Mouse (Mus musculus) limb, embryonic 14.5 days (tissue): ENCODE results near the gene Klk10. TPM values are rescaled to one million over a fixed set of nuclear protein-coding genes. Genes with fewer than 3 reads are reported as not detected.

Experiments
- ATAC-seq: fragments of 200-750 bp; cut with Nextera tagmentation; 2 replicates; pipeline ENCODE4 v1.8.0; 2017; ENCODE audit warnings: low read depth, moderate number of reproducible peaks, moderate TSS enrichment; ENCODE audit not compliant: low FRiP score
- DNase-seq: peaks from one replicate; pipeline ENCODE4 v3.0.0-alpha.2; 2015; ENCODE audit warnings: low spot score
- H3K27ac ChIP-seq: fragments of 300-500 bp; sonication (generic); replicated peaks from 2 replicates; pipeline ENCODE4 v1.5.1; 2014; ENCODE audit warnings: low read depth, mild to moderate bottlenecking, low read length, moderate library complexity, mixed read lengths
- H3K27me3 ChIP-seq: fragments of 300-500 bp; sonication (generic); 2 replicates; pipeline ENCODE4 v1.6.1; 2014; ENCODE audit warnings: low read length, mixed read lengths; ENCODE audit not compliant: control insufficient read depth, insufficient read depth
- H3K36me3 ChIP-seq: fragments of 300-500 bp; sonication (generic); 2 replicates; pipeline ENCODE4 v1.6.1; 2014; ENCODE audit warnings: mild to moderate bottlenecking, low read length, moderate library complexity, mixed read lengths; ENCODE audit not compliant: control insufficient read depth, insufficient read depth
- H3K4me1 ChIP-seq: fragments of 300-500 bp; sonication (generic); 2 replicates; pipeline ENCODE4 v1.6.1; 2014; ENCODE audit warnings: antibody characterized with exemption, low read length, mixed read lengths; ENCODE audit not compliant: control insufficient read depth, insufficient read depth
- H3K4me2 ChIP-seq: fragments of 300-500 bp; sonication (generic); replicated peaks from 2 replicates; pipeline ENCODE4 v1.6.1; 2014; ENCODE audit warnings: low read depth, mild to moderate bottlenecking, low read length, moderate library complexity; ENCODE audit not compliant: severe bottlenecking
- H3K4me3 ChIP-seq: fragments of 300-500 bp; sonication (generic); replicated peaks from 2 replicates; pipeline ENCODE4 v1.5.1; 2014; ENCODE audit warnings: low read length
- H3K9ac ChIP-seq: fragments of 300-500 bp; sonication (generic); 2 replicates; pipeline ENCODE4 v1.6.1; 2014; ENCODE audit warnings: mild to moderate bottlenecking, low read depth, low read length, moderate library complexity; ENCODE audit not compliant: severe bottlenecking
- H3K9me3 ChIP-seq: fragments of 300-500 bp; sonication (generic); 2 replicates; pipeline ENCODE4 v1.6.1; 2016; ENCODE audit warnings: low read length; ENCODE audit not compliant: control insufficient read depth
- POLR2A ChIP-seq: fragments of 200-500 bp; IDR thresholded peaks from 2 replicates; pipeline ENCODE4 v1.8.0; 2012; ENCODE audit warnings: inconsistent platforms, mild to moderate bottlenecking, moderate library complexity, borderline replicate concordance; ENCODE audit not compliant: insufficient read depth, insufficient read length; ENCODE audit errors: extremely low read depth
- WGBS: fragments of 180-500 bp; shearing (Covaris S2); extraction: QIAGEN DNeasy Blood & Tissue Kit; methylation state at CpG from one replicate; pipeline ENCODE4 v1.1.7; 2014; 5-methylcytosine and 5-hydroxymethylcytosine counted together
- polyA plus RNA-seq, 2 experiments: library from polyadenylated mRNA; depleted of rRNA in 1 of 2; stranded (reverse) in 1 of 2; unstranded in 1 of 2; fragments of >200 nt; fragmentation: Nextera tagmentation in 1 of 2; extraction: Ambion mirVana in 1 of 2; gene quantifications; 2 replicates each; pipeline versions ENCODE4 v1.2.1 to v1.2.3; 2012 to 2014

Gene Klk10
- polyA plus RNA-seq, 2 experiments, result 6.8 to 7.5 TPM

DNA sequence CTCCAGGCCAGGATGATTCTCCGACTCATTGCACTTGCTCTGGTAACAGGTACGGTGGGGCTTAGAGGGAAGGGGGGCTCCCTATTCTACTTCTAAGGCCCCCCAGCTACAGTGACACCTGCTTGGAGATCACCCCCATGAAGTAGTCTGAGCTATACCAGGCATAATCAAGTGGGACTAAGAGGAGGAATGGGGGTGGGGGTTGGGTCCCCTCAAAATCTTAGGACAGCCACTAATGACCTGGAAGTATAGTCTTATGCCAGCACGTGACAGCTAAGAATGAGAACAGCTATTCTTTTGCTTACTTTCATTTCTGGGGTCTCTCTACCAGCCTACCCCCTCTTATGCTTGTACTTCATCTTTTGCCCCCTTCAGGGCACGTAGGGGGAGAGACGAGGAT is 4.3 kb upstream of the Klk10 start:
- ATAC-seq (no peak), DNase-seq (no peak)
- Histone ChIP-seq H3K9ac (no peak overlapping the region), H3K4me2 (no peak overlapping the region), H3K27ac (no peak overlapping the region), H3K9me3 (no peaks in the 10 kb centered on the region), H3K4me1 (no peaks in the 10 kb centered on the region), H3K36me3 (no peaks in the 10 kb centered on the region), H3K4me3 (no peak overlapping the region), H3K27me3 (no peaks in the 10 kb centered on the region)
- TF ChIP-seq POLR2A, result no peak
- 79% methylated on average over 5 of the region's 5 CpGs for WGBS

- H3K27ac ChIP-seq, result no peak overlapping the region
- H3K4me3 ChIP-seq, result no peak overlapping the region
- ATAC-seq (no peak), DNase-seq (no peak)
- no peak overlapping the region for H3K9ac ChIP-seq
- H3K4me1 ChIP-seq, result no peaks in the 10 kb centered on the region
- no peaks in the 10 kb centered on the region for H3K9me3 ChIP-seq
- TF ChIP-seq POLR2A, result no peak
- H3K4me2 ChIP-seq, result no peak overlapping the region
- H3K36me3 ChIP-seq, result no peaks in the 10 kb centered on the region
- no peaks in the 10 kb centered on the region for H3K27me3 ChIP-seq
- 84% methylated on average over 12 of the region's 12 CpGs for WGBS
Observed at GRCm38 (mm10) chr7:43777423-43777822, 3.4 kb upstream of the Klk10 start.

DNA sequence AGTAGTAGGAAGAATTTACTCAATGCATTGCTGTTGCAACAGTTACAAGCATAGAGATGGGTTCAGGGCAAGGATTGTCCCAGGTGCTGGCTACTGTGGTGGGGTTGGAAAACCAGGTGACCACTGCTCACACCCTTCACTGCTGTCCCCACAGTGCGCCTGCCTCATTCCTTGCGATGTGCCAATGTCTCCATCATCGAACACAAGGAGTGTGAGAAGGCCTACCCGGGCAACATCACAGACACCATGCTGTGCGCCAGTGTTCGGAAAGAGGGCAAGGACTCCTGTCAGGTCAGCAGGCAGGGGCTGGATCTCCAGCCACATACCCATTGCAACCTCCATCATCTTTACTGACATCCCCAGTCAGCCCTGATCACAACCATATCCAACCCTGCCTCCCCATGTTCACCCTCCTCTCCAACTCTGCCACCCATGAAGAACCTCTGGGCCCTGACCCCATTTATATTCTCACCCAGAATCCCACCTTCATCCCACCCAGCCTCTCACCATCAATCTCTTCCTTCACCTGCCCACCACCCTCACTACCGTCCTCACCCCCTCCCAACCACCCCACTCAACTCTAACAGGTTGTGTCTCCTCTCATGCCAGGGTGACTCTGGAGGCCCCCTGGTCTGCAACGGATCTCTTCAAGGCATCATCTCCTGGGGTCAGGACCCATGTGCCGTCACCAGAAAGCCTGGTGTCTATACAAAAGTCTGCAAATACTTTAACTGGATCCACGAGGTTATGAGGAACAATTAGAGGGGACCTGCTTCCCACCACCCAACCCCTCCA is 2.5 kb upstream of the Klk10 start:
- Histone ChIP-seq H3K4me1 (no peaks in the 10 kb centered on the region), H3K4me2 (no peak overlapping the region), H3K9me3 (no peaks in the 10 kb centered on the region), H3K36me3 (no peaks in the 10 kb centered on the region), H3K27me3 (no peaks in the 10 kb centered on the region; the same call in 1 of the 2 replicates), H3K27ac (no peak overlapping the region), H3K4me3 (no peak overlapping the region), H3K9ac (no peak overlapping the region)
- TF ChIP-seq POLR2A, result no peak
- WGBS, result 84% methylated on average over 10 of the region's 10 CpGs
- ATAC-seq (no peak), DNase-seq (no peak)

- H3K9ac ChIP-seq, result no peak overlapping the region
- H3K4me3 ChIP-seq, result no peak overlapping the region
- no peaks in the 10 kb centered on the region for H3K4me1 ChIP-seq
- no peaks in the 10 kb centered on the region; the same call in 1 of the 2 replicates for H3K27me3 ChIP-seq
- WGBS, result 65% methylated on average over 6 of the region's 6 CpGs
- no peak for TF ChIP-seq POLR2A
- H3K27ac ChIP-seq, result no peak overlapping the region
- ATAC-seq (no peak), DNase-seq (no peak)
- no peaks in the 10 kb centered on the region for H3K9me3 ChIP-seq
- no peaks in the 10 kb centered on the region for H3K36me3 ChIP-seq
- no peak overlapping the region for H3K4me2 ChIP-seq
Observed at GRCm38 (mm10) chr7:43780241-43780640, 594 bp upstream of the Klk10 start.

- Histone ChIP-seq H3K4me2 (no peak overlapping the region), H3K4me1 (no peaks in the 10 kb centered on the region), H3K36me3 (no peaks in the 10 kb centered on the region), H3K4me3 (no peak overlapping the region), H3K9me3 (no peaks in the 10 kb centered on the region), H3K27ac (no peak overlapping the region), H3K27me3 (no peaks in the 10 kb centered on the region; the same call in 1 of the 2 replicates), H3K9ac (no peak overlapping the region)
- no peak for TF ChIP-seq POLR2A
- no peak for DNase-seq
- 75% methylated on average over 11 of the region's 11 CpGs for WGBS
- ATAC-seq, result no peak
Observed at GRCm38 (mm10) chr7:43781541-43781940, 706 bp downstream of the Klk10 start.
